Mouse (Mus musculus) hindbrain, embryonic 10.5 days (tissue): Measurements from ENCODE around the gene Nhp2. TPM values are rescaled to one million over a fixed set of nuclear protein-coding genes. Genes with fewer than 3 reads are reported as not detected.
A peak's percentile ranks its signal among the peaks of the same experiment; 100 is the strongest.

Source experiments
- DNase-seq: peaks from one replicate; pipeline ENCODE4 v3.0.0-alpha.2; 2017; ENCODE audit warnings: low spot score
- H3K27ac ChIP-seq: fragments of 300-500 bp; sonication (generic); 2 replicates; pipeline ENCODE4 v1.5.1; 2016; ENCODE audit warnings: mild to moderate bottlenecking, moderate library complexity
- H3K27me3 ChIP-seq: fragments of 300-500 bp; sonication (generic); 2 replicates; pipeline ENCODE4 v1.6.1; 2016; ENCODE audit warnings: mild to moderate bottlenecking; ENCODE audit not compliant: poor library complexity, insufficient read depth, severe bottlenecking
- H3K36me3 ChIP-seq: fragments of 300-500 bp; sonication (generic); 2 replicates; pipeline ENCODE4 v1.6.1; 2016; ENCODE audit warnings: mild to moderate bottlenecking, moderate library complexity
- H3K4me1 ChIP-seq: fragments of 300-500 bp; sonication (generic); replicated peaks from 2 replicates; pipeline ENCODE4 v1.6.1; 2016; ENCODE audit warnings: mild to moderate bottlenecking
- H3K4me3 ChIP-seq: fragments of 300-500 bp; sonication (generic); 2 replicates; pipeline ENCODE4 v1.5.1; 2016; ENCODE audit warnings: mild to moderate bottlenecking, moderate library complexity
- H3K9me3 ChIP-seq: fragments of 300-500 bp; sonication (generic); 2 replicates; pipeline ENCODE4 v1.6.1; 2016; ENCODE audit warnings: mild to moderate bottlenecking, moderate library complexity
- WGBS: fragments of 180-500 bp; shearing (Covaris S2); methylation state at CpG from one replicate; pipeline ENCODE4 v1.1.7; 2016; 5-methylcytosine and 5-hydroxymethylcytosine counted together
- polyA plus RNA-seq: library from polyadenylated mRNA; unstranded; fragments of >200 nt; fragmentation: Nextera tagmentation; extraction: Ambion mirVana; gene quantifications from 2 replicates; pipeline ENCODE4 v1.2.1, GENCODE M21; 2016

Gene Nhp2
- polyA plus RNA-seq, 1 experiment from 2014 or later: 209 TPM

DNA sequence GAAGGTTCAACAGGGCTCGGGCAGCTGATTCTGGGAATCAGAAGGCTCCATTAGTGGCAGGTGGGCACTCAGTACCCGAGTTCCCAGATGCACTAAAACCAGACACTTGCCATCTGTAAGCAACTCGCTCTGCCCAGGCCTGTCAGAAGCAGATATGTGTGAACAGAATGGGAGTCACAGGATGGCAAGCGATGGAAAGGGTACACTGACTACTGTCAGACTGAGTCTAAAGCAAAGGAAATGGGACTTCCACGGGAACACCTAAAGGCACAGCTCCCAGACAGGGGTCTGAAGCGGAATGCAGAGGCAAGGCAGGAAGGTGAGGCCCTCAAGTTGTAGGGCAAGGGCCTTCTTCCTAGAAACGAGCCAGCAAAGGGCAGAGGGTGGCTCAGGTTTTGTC is 26.7 kb downstream of the Nhp2 start:
- H3K4me1 ChIP-seq: peaks cover 69% of the 10 kb centered on the region
- H3K27me3 ChIP-seq: peaks cover 29% of the 10 kb centered on the region
- H3K27ac ChIP-seq: peak overlapping the region; percentile 78
- WGBS: 87% methylated on average over 7 of the region's 7 CpGs
- no peaks in the 10 kb centered on the region for H3K9me3 ChIP-seq
- H3K4me3 ChIP-seq: no peak overlapping the region
- peaks cover 39% of the 10 kb centered on the region for H3K36me3 ChIP-seq
- DNase-seq: no peak

DNA sequence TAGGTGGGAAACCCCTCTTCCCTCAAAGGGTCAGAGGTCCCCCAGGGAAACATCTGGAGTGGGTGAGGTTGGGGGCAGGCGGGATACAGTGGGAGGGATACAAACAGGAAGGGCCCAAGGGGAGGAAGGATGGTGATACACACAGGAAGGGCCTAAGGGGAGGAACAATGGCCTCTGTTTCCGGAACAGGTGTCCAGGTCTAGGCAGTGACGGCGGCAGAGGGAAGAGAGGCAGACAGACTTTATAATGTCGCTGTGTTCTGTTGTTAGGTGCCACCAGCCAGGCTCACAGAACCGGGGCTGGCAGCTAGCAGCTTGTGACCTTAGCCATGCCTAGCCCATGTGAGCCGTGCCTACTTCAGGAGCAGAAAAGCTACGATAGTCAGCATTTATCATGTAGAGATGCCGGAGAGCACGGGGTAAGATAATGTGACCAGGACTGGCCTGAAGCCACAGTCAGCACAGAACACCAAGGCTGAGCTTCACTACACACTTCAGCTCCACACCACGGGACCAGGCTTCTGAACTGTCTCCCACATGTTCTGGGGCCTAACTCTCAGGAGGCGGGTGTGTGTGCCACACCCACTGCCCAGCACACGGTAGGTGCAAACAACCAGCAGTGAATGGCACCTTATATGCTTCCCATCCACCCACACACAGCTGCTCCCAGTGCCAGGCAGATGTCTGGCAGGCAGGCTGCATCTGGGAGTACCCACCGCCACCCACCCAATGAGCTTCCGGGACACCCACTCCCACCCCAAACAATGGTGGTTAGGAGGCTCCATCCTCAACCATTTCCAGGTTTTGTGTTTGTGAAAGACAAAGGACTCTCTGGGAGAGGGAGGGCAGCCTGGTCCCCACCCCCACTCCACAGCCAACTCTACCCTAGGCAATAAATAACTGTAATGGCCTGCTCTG is 27.5 kb downstream of the Nhp2 start:
- Histone ChIP-seq H3K27me3 (peaks cover 36% of the 10 kb centered on the region), H3K27ac (peak overlapping the region; percentile 78), H3K9me3 (0 out of 2 replicates have a peak, but pooled peaks cover 2% of the 10 kb centered on the region), H3K36me3 (peaks cover 39% of the 10 kb centered on the region), H3K4me1 (peaks cover 70% of the 10 kb centered on the region), H3K4me3 (no peak overlapping the region)
- no peak for DNase-seq
- 77% methylated on average over 15 of the region's 15 CpGs for WGBS

DNA sequence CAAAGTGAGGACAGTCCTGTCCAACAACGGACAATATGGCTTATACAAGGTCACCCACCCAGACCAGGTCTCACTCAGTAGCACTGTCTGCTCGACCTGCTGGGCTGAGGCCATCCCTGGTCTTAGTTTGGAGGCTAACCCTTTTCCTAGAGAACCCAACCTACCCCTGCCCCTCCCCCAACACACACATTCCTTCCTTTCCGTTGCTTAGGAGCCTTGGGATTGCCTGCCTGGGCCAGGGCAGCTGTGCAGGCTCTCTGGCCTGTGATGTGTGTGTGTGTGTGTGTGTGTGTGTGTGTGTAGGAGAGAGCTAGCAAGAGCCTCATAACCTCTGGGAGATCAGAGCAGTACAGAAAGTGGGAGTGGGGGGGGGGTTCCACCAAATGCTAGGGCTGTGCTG is 29.0 kb downstream of the Nhp2 start:
- Histone ChIP-seq H3K9me3 (0 out of 2 replicates have a peak, but pooled peaks cover 2% of the 10 kb centered on the region), H3K27me3 (peaks cover 39% of the 10 kb centered on the region), H3K36me3 (peaks cover 26% of the 10 kb centered on the region), H3K27ac (peak overlapping the region; percentile 87), H3K4me3 (peak overlapping the region; percentile 66), H3K4me1 (peaks cover 65% of the 10 kb centered on the region)
- WGBS: 11% methylated on average over 3 of the region's 3 CpGs
- DNase-seq: peak; percentile 87

DNA sequence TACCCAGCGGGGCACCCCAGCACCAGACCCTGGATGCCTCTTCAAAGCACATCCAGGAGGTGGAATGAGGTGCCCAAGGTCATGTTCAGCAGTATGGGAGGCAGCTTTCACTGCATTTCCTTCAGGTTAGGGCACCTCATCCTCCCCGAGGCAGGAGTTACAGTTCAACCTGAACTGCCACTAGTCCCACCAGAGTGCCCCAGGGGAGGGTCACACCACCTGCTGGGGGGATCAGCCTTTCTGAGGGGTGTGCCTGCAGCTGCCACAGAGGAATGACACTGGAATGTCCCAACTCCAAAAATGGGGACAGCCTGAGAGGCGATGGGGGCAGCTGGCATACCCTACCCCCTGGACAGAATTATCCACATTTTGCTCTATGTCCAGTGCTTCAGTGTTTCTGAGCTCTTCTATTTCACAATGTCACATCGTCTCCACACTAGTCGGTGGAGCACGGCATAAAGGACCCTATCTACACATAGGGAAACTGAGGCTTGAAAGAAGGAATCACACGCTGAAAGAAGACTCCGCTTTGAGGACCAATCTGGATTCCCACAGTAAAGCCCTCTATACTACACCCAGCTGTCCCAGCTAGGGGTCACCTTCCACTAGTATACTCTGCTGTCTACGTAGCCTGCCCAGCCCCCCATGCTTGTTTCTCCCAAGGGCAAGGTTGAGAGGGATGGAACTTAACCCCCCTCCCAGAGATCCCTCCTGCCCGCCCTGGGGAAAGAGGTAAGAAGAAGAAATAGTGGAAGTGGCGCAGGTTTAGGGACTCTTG is 29.8 kb downstream of the Nhp2 start:
- 15% methylated on average over 11 of the region's 11 CpGs for WGBS
- Histone ChIP-seq H3K36me3 (peaks cover 19% of the 10 kb centered on the region), H3K27me3 (peaks cover 33% of the 10 kb centered on the region), H3K4me1 (peaks cover 57% of the 10 kb centered on the region), H3K9me3 (0 out of 2 replicates have a peak, but pooled peaks cover 2% of the 10 kb centered on the region), H3K4me3 (peak overlapping the region; percentile 66), H3K27ac (peak overlapping the region; percentile 87)
- no peak for DNase-seq

DNA sequence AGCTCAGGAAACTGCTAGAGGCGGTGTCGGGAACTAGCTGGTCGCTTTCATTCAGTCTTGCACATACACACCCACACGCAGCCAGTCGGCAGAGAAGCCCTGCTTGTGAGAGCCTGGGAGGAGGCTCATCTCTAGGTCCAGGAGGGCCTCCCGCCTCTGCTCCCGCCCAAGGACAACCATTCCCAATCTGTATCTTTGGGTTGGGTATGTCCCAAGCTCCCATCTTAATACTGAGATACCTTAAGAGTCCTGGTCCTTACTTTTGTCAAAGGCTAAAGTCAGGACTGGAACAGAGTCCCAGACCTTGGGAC is 30.3 kb downstream of the Nhp2 start:
- H3K27ac ChIP-seq: peak overlapping the region; percentile 87

DNA sequence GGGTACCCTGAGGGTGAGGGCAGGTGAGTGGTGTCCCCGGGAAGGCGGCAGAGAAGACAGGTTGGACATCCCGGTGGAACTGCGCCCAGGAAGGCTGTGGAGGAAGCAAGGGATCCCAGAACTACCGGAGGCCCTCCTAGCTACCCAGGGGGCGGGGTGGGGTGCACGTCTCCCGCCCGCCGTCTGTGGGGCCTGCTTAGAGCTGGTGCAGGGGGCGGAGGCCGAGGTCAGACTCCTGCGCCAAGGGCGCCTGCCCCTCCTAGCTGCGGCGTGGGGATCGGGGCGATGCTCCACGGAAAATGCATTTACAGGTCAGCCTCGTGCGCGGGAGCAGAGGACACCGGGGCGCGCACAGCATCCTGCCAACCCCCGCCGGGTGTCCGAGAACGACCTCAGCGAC is 30.7 kb downstream of the Nhp2 start:
- Histone ChIP-seq H3K4me3 (peak overlapping the region; percentile 66), H3K4me1 (peaks cover 54% of the 10 kb centered on the region), H3K27me3 (peaks cover 29% of the 10 kb centered on the region), H3K36me3 (peaks cover 9% of the 10 kb centered on the region), H3K9me3 (0 out of 2 replicates have a peak, but pooled peaks cover 2% of the 10 kb centered on the region), H3K27ac (peak overlapping the region; percentile 87)
- no peak for DNase-seq
- WGBS: under 1% methylated on average over 30 of the region's 30 CpGs

More for the DNA sequence above, 30.3 kb downstream of the Nhp2 start:
- peak overlapping the region; percentile 66 for H3K4me3 ChIP-seq
- DNase-seq: peak; percentile 35
- WGBS: 2% methylated on average over 7 of the region's 7 CpGs
- peaks cover 14% of the 10 kb centered on the region for H3K36me3 ChIP-seq
- H3K4me1 ChIP-seq: peaks cover 54% of the 10 kb centered on the region
- H3K9me3 ChIP-seq: 0 out of 2 replicates have a peak, but pooled peaks cover 2% of the 10 kb centered on the region
- H3K27me3 ChIP-seq: peaks cover 29% of the 10 kb centered on the region

DNA sequence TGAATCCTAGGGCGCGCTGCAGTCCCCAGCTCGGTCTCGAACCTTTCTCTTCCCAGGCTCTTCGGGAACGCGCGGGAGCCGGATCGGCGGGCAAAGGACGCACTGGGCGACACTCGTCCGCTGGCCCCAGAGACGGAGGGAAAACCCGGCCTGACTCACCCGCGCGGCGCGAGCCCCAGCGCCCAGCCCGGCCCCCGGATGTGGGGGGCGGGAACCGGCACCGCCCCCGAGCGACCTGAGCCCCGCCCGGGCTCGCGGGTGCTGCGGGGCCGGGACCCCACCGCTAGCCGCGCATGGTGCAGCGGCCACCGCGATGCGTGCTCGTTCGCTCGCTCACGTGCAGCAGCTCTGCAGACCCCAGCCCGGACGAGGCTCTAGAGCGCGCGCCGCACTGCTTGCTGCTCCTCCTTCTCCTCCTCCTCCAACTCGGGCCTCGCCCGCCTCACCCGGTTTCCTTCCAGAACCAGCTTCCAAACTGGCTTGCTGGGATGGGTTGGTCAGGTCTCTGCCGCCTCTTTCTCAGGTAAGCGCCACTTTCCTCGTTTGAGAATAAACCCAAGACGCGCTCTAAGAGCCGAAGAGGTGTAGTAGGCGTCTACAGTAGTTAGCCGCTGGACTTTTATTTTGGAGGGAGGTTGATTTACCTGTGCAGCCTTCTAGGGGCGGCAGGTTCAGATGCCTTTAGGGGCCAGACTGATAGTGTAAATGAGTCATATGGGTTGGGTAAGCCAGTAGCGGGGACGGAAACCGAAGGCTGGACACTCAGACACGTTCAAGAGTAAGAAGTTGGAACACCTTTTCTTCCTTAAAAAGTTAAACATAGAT is 31.4 kb downstream of the Nhp2 start, which contains the start of the genes N4bp3 and D930048N14Rik:
Gene N4bp3, minus strand, starts transcription at position 152 of the 825 bp plus-strand sequence.
Gene D930048N14Rik, plus strand, starts transcription at position 264 of the 825 bp plus-strand sequence.
- H3K36me3 ChIP-seq: peaks cover 3% of the 10 kb centered on the region
- peak within 1 kb of the TSS; percentile 66 for H3K4me3 ChIP-seq
- H3K27me3 ChIP-seq: peaks cover 29% of the 10 kb centered on the region
- WGBS: 1% methylated on average over 70 of the region's 70 CpGs
- H3K9me3 ChIP-seq: 0 out of 2 replicates have a peak, but pooled peaks cover 2% of the 10 kb centered on the region
- H3K4me1 ChIP-seq: peaks cover 51% of the 10 kb centered on the region
- H3K27ac ChIP-seq: peak within 1 kb of the TSS; percentile 87
- DNase-seq: peak; percentile 75

DNA sequence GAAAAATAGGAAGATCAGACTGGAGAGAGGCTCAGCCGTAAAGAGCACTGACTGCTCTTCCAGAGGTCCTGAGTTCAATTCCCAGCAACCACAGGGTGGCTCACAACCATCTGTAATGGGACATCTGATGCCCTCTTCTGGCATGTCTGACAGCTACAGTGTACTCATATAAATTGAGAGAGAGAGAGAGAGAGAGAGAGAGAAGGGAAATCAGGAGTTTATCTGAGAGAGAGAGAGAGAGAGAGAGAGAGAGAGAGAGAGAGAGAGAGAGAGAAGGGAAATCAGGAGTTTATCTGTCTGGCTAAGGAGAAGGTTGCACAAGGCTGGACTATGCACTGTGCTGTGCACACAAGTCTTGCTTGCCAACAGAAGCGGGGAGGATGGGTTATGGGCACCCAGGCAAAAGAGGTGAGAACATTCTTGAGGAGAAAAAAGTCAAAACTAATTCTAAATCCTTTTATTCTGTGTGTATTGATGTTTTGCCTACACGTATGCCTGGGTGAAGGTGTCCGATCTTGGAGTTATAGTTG is 33.4 kb downstream of the Nhp2 start:
- Histone ChIP-seq H3K27ac (no peak overlapping the region), H3K36me3 (no peaks in the 10 kb centered on the region), H3K4me1 (peaks cover 40% of the 10 kb centered on the region), H3K4me3 (no peak overlapping the region), H3K27me3 (peaks cover 29% of the 10 kb centered on the region), H3K9me3 (0 out of 2 replicates have a peak, but pooled peaks cover 2% of the 10 kb centered on the region)
- whole genome bisulfite sequencing: 90% methylated on average over 4 of the region's 4 CpGs
- DNase-seq: no peak

DNA sequence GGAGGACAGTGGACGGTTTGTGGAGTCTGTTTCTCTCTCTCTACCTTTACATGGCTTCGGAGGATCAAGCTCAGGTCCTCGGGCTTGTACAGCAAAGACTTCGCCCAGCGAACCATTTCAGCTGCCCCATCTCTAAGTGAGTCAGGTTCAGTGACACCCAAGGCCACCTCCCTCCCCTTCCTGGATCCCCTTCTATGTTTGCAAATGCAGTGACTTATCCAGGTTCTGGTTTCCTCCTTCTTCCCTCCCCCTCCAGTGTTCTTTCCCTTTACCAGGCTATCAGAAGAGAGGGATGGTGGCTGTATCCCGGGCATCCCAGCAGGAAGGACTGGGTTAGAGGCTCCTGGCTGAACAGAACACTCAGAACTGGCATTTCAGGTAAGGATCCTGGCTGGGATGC is 34.2 kb downstream of the Nhp2 start:
- Histone ChIP-seq H3K36me3 (no peaks in the 10 kb centered on the region), H3K4me1 (peaks cover 32% of the 10 kb centered on the region), H3K27me3 (peaks cover 29% of the 10 kb centered on the region), H3K4me3 (no peak overlapping the region), H3K9me3 (0 out of 2 replicates have a peak, but pooled peaks cover 2% of the 10 kb centered on the region), H3K27ac (no peak overlapping the region)
- no peak for DNase-seq
- 91% methylated on average over 6 of the region's 6 CpGs for WGBS

DNA sequence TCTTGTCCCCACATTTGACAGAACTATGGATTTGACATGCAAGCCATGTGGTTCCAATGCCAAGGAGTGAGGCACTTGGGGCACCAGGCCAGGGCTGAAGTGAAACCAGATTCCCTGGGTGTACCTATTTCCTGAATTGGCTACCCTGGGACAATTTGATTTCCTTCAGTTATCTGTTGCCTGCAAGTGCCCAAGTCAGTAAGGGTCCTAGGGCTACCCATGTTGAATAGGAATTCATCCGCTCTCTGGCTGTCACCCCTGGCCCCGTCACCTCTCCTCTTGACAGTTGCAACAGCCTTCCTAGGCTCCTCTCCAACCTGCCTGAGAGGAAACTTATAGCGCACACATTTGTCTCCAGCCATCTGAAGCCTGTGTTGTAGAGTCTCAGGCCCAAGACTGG is 35.4 kb downstream of the Nhp2 start:
- whole genome bisulfite sequencing: 92% methylated on average over 3 of the region's 3 CpGs
- Histone ChIP-seq H3K4me1 (peaks cover 21% of the 10 kb centered on the region), H3K4me3 (no peak overlapping the region), H3K27me3 (peaks cover 24% of the 10 kb centered on the region), H3K9me3 (0 out of 2 replicates have a peak, but pooled peaks cover 2% of the 10 kb centered on the region), H3K27ac (no peak overlapping the region), H3K36me3 (no peaks in the 10 kb centered on the region)
- DNase-seq: no peak

DNA sequence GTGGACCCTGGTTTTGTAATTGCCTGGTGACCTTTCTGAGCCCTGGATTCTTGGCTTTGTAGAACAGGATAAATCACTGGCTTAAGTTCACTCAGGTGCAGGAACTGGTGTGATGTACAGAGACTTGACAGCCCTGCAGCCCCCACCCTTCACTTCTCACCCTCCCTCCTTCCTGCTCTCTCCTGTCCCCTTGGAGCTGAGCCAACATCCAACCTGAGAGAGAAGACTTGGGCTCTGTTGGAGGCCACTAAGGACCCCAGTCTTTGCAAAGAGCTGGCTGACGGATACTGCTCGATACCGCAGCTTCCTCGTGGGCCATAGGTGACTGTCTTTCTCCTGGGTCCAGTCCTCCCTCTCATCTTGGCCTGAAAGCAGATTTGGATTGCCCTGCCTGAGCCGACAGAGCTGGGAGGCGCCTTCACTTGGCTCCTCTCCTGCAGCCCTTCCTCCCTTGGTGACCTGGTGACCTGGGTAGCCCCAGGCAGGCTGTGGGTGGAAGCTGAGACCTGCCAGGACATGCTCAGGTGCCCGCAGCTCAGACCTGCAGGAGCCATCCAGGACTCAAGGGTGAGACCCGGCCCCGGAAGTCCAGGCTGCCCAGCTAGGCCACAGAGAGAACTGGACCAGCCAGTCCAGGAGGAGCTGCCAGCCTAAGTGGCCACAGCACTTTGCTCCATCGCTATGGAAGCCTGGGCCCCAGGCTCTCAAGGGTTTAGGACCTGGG is 37.4 kb downstream of the Nhp2 start:
- 85% methylated on average over 10 of the region's 10 CpGs for WGBS
- H3K4me1 ChIP-seq: peaks cover 6% of the 10 kb centered on the region; the same call in 1 of the 2 replicates
- no peaks in the 10 kb centered on the region for H3K9me3 ChIP-seq
- peaks cover 3% of the 10 kb centered on the region for H3K27me3 ChIP-seq
- H3K4me3 ChIP-seq: no peak overlapping the region
- no peaks in the 10 kb centered on the region for H3K36me3 ChIP-seq
- no peak for DNase-seq
- H3K27ac ChIP-seq: no peak overlapping the region
